Mouse (Mus musculus): Measurements from ENCODE around the gene Armc2. TPM values are rescaled to one million over a fixed set of nuclear protein-coding genes. Genes with fewer than 3 reads are reported as not detected.
A peak's percentile ranks its signal among the peaks of the same experiment; 100 is the strongest.

Armc2 gene
- polyA plus RNA-seq, 1 experiment from 2014 or later: 1.1 TPM

- DNase-seq (ENCODE audit: low spot score) (peak; percentile 80), ATAC-seq (peak; percentile 73)
- Histone ChIP-seq H3K4me2 (replicated peaks; ENCODE audit: low read depth, low read length) (peak overlapping the region; percentile 41), H3K27ac (ENCODE audit: low read length) (peak overlapping the region; percentile 17; the same call in 1 of the 2 replicates), H3K9ac (replicated peaks; ENCODE audit: low read depth) (no peak overlapping the region), H3K27me3 (replicated peaks; ENCODE audit: insufficient read depth, low read length) (no peaks in the 10 kb centered on the region), H3K36me3 (ENCODE audit: insufficient read depth, low read length) (no peaks in the 10 kb centered on the region), H3K4me1 (ENCODE audit: insufficient read depth, low read depth, low read length) (peaks cover 16% of the 10 kb centered on the region), H3K9me3 (ENCODE audit: low read length) (no peaks in the 10 kb centered on the region), H3K4me3 (ENCODE audit: low read depth, low read length) (no peak overlapping the region)
- 6% methylated on average over 21 of the region's 21 CpGs for WGBS
- TF ChIP-seq EP300 (IDR thresholded peaks at IDR 0.05) (0 out of 2 replicates have a peak, but pooled peaks have one; percentile 8), CTCF (IDR thresholded peaks at IDR 0.05) (no peak)
Observed at GRCm38 (mm10) chr10:41934633-41935475, 83.4 kb downstream of the Armc2 start.

- Histone ChIP-seq H3K4me1 (ENCODE audit: insufficient read depth, low read depth, low read length) (peaks cover 16% of the 10 kb centered on the region), H3K27ac (ENCODE audit: low read length) (no peak overlapping the region), H3K4me2 (replicated peaks; ENCODE audit: low read depth, low read length) (no peak overlapping the region), H3K9me3 (ENCODE audit: low read length) (no peaks in the 10 kb centered on the region), H3K4me3 (ENCODE audit: low read depth, low read length) (no peak overlapping the region), H3K9ac (replicated peaks; ENCODE audit: low read depth) (no peak overlapping the region), H3K36me3 (ENCODE audit: insufficient read depth, low read length) (no peaks in the 10 kb centered on the region), H3K27me3 (replicated peaks; ENCODE audit: insufficient read depth, low read length) (no peaks in the 10 kb centered on the region)
- WGBS: 59% methylated on average over 6 of the region's 6 CpGs
- DNase-seq (ENCODE audit: low spot score) (peak; percentile 22), ATAC-seq (no peak)
- TF ChIP-seq EP300 (IDR thresholded peaks at IDR 0.05) (no peak), CTCF (IDR thresholded peaks at IDR 0.05) (peak; percentile 74)
Observed at GRCm38 (mm10) chr10:41933536-41933935, 84.7 kb downstream of the Armc2 start.

- ATAC-seq (no peak), DNase-seq (ENCODE audit: low spot score) (no peak)
- Histone ChIP-seq H3K36me3 (ENCODE audit: insufficient read depth, low read length) (no peaks in the 10 kb centered on the region), H3K9ac (replicated peaks; ENCODE audit: low read depth) (no peak overlapping the region), H3K27me3 (replicated peaks; ENCODE audit: insufficient read depth, low read length) (no peaks in the 10 kb centered on the region), H3K4me2 (replicated peaks; ENCODE audit: low read depth, low read length) (no peak overlapping the region), H3K4me1 (ENCODE audit: insufficient read depth, low read depth, low read length) (peaks cover 16% of the 10 kb centered on the region), H3K9me3 (ENCODE audit: low read length) (no peaks in the 10 kb centered on the region), H3K27ac (ENCODE audit: low read length) (no peak overlapping the region), H3K4me3 (ENCODE audit: low read depth, low read length) (no peak overlapping the region)
- TF ChIP-seq EP300 (IDR thresholded peaks at IDR 0.05): no peak
- 71% methylated on average over 5 of the region's 5 CpGs for WGBS
Observed at GRCm38 (mm10) chr10:41932943-41933342, 85.3 kb downstream of the Armc2 start.

GRCm38 (mm10) chr10:41931962-41932361 lies 86.3 kb downstream of the Armc2 start:
- peaks cover 16% of the 10 kb centered on the region for H3K4me1 ChIP-seq (ENCODE audit: insufficient read depth, low read depth, low read length)
- TF ChIP-seq CTCF (IDR thresholded peaks at IDR 0.05): no peak
- no peak for TF ChIP-seq EP300 (IDR thresholded peaks at IDR 0.05)
- ATAC-seq (no peak), DNase-seq (ENCODE audit: low spot score) (no peak)
- no peak overlapping the region for H3K27ac ChIP-seq (ENCODE audit: low read length)
- no peak overlapping the region for H3K4me3 ChIP-seq (ENCODE audit: low read depth, low read length)
- no peak overlapping the region for H3K9ac ChIP-seq (replicated peaks; ENCODE audit: low read depth)
- H3K27me3 ChIP-seq (replicated peaks; ENCODE audit: insufficient read depth, low read length): no peaks in the 10 kb centered on the region
- no peaks in the 10 kb centered on the region for H3K9me3 ChIP-seq (ENCODE audit: low read length)
- H3K36me3 ChIP-seq (ENCODE audit: insufficient read depth, low read length): no peaks in the 10 kb centered on the region
- no peak overlapping the region for H3K4me2 ChIP-seq (replicated peaks; ENCODE audit: low read depth, low read length)
- 78% methylated on average over 12 of the region's 12 CpGs for WGBS

GRCm38 (mm10) chr10:41930966-41931365 lies 87.3 kb downstream of the Armc2 start:
- Histone ChIP-seq H3K9ac (replicated peaks; ENCODE audit: low read depth) (no peak overlapping the region), H3K27me3 (replicated peaks; ENCODE audit: insufficient read depth, low read length) (no peaks in the 10 kb centered on the region), H3K4me3 (ENCODE audit: low read depth, low read length) (no peak overlapping the region), H3K4me1 (ENCODE audit: insufficient read depth, low read depth, low read length) (peaks cover 13% of the 10 kb centered on the region; the same call in 1 of the 2 replicates), H3K36me3 (ENCODE audit: insufficient read depth, low read length) (no peaks in the 10 kb centered on the region), H3K27ac (ENCODE audit: low read length) (no peak overlapping the region), H3K9me3 (ENCODE audit: low read length) (no peaks in the 10 kb centered on the region), H3K4me2 (replicated peaks; ENCODE audit: low read depth, low read length) (no peak overlapping the region)
- DNase-seq (ENCODE audit: low spot score) (no peak), ATAC-seq (no peak)
- 53% methylated on average over 4 of the region's 4 CpGs for WGBS
- TF ChIP-seq CTCF (IDR thresholded peaks at IDR 0.05) (no peak), EP300 (IDR thresholded peaks at IDR 0.05) (no peak)

GRCm38 (mm10) chr10:41926726-41927125 lies 91.5 kb downstream of the Armc2 start:
- TF ChIP-seq EP300 (IDR thresholded peaks at IDR 0.05): no peak
- no peak for TF ChIP-seq CTCF (IDR thresholded peaks at IDR 0.05)
- H3K27me3 ChIP-seq (replicated peaks; ENCODE audit: insufficient read depth, low read length): no peaks in the 10 kb centered on the region
- H3K4me3 ChIP-seq (ENCODE audit: low read depth, low read length): no peak overlapping the region
- DNase-seq (ENCODE audit: low spot score): no peak
- no peak for ATAC-seq
- H3K36me3 ChIP-seq (ENCODE audit: insufficient read depth, low read length): no peaks in the 10 kb centered on the region
- no peak overlapping the region for H3K4me2 ChIP-seq (replicated peaks; ENCODE audit: low read depth, low read length)
- H3K9ac ChIP-seq (replicated peaks; ENCODE audit: low read depth): no peak overlapping the region
- no peaks in the 10 kb centered on the region for H3K4me1 ChIP-seq (ENCODE audit: insufficient read depth, low read depth, low read length)
- 85% methylated on average over 14 of the region's 14 CpGs for WGBS
- H3K9me3 ChIP-seq (ENCODE audit: low read length): no peaks in the 10 kb centered on the region
- H3K27ac ChIP-seq (ENCODE audit: low read length): no peak overlapping the region

Data from lung, postnatal 0 days (tissue).